Mouse (Mus musculus) layer of hippocampus, adult 9-10 months (tissue): ENCODE data around the gene Fpr-rs4.
"Not testable (repeated sequence)": the region's sequence is repeated elsewhere in the genome, so short reads cannot be mapped to it uniquely, and the experiment has no call there.

Experiments used
- DNase-seq: peaks from one replicate; pipeline ENCODE4 v3.0.0; 2022; ENCODE audit warnings: low spot score

The Fpr-rs4 gene

GRCm38 (mm10) chr17:18021433-18021832 lies at the start of gene Fpr-rs4:
Fpr-rs4 (plus strand) TSS chr17:18021733.
- DNase-seq: no peak

DNA sequence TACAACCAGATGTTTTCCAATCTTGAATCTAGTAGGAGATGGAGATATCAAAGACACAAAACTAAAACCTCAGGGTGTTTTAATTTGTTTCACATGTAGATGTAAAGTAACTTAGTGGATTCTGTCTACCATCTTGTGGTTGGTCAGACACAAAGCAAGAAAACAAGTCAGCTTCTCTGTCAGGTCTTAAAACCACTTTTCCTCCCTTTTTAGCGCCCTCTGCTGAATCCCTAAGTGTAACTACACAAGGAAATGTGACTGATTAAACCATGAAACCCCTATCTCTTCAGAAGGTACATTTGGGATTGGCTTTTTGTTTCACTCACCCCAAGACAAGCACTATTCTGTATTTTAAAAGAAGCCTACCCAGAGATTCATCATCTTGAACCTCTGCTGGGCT lies 48.1 kb upstream of the Fpr-rs4 start:
- DNase-seq: no peak

DNA sequence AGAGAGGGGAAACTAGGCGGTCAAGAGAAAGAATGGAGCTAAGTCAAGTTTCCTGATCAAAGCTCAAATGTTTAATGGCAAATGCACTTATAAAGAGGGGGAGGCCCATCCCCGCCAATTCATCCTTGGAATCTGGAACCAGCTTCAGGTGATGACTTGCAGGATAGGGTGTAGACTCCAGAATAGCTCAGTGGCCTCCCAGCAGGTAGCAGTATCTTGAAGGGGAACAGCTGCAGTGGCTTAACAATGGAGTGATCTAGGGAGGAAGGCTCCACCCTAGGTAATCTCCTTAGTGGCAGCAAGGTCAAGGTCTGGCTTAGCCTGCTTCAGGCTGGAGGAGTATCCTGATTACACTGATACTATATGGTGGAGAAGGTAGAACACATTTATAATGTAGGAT lies 40.3 kb upstream of the Fpr-rs4 start:
- DNase-seq: not testable (repeated sequence)

DNA sequence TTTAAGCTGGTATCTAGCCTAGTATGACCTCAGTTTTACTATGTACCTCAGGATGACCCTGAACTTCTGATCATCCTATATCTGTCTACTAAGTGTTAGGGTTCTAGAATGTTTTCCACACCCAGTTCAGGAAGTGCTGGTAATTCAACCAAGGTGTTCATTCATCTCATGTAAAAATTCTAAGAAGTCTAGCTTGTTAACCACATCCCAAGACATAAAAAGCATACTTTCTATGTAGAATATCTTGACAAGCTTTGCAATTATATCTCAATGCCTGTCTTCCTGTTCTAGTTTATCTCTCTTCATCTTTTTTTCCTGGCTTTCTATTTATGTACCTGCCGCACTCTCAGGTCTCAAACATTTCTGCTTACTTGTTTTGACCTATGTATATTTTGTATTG lies 16.8 kb upstream of the Fpr-rs4 start:
- no peak for DNase-seq

GRCm38 (mm10) chr17:18049124-18049523 lies 27.6 kb downstream of the Fpr-rs4 start, which contains the start of gene Vmn2r124:
Vmn2r124 (plus strand) TSS chr17:18049424.
- DNase-seq: no peak
